Mouse (Mus musculus): Measurements from ENCODE around the gene Fam240a.

The Fam240a gene

GRCm38 (mm10) chr9:110916786-110917185 is at the start of gene Fam240a:
Gene Fam240a (minus strand): TSS chr9:110916861.
- DNase-seq, result no peak

GRCm38 (mm10) chr9:110965910-110966231 is 49.2 kb upstream of the Fam240a start:
- DNase-seq, result no peak

DNA sequence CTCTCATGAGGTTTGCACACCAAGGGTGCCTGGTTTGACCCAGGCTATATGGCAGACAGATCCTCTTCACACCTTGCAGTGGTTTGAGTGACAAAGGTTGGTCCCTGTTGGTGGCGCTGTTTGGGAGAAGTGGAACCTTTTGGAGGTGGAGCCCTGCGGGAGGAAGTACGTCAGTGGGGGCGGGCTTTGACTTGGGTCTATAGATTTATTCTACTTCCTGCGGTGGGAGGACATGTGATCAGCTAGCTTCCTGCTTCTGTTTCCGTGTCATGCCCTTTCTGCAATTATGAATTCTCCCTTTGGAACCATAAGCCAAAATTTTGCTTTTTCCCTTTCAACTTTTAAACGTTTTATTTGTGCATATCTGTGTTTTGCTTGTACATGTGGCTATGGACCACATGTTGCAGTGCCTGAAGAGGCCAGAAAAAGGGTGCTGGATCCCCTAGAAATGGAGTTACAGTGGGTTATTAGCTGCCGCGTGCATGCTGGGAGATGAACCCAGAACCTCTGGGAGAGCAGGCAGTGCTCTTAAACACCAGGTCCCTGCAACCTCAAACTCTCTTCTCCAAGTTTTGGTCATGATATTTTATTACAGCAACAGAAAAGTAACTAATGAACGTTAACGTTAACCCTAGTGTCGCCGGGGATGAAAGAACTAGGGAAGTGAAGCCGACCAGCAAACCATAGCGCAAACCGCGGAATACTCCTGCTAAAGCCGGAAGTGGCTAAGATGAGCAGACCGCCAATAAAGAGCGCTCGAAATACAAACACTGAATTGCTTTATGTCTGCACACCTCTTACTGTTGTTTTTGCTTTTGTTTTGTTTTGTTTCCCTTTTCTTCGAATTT is 48.6 kb upstream of the Fam240a start:
- DNase-seq, result peak; percentile 56 to 67

- no peak for DNase-seq
These were observed 47.0 kb upstream of the Fam240a start for GRCm38 (mm10) chr9:110963566-110964115.

DNA sequence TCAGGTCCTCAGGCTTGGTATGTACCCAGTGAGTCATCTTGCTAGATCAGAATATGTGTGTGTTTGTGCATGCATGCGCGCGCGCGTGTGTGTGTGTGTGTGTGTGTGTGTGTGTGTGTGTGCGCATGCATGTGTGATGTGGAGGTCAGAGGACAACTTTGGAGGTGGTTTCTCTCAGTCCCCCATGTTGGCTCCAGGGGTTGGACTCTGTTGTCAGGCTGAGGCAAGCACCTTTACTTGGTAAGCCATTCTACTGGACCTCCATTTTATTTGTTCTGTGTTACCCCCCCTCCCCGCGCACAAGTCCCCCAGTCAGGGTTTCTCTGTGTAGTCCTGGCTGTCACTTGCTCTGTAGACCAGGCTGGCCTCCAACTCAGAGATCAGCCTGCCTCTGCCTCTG is 44.7 kb upstream of the Fam240a start:
- no peak for DNase-seq

DNA sequence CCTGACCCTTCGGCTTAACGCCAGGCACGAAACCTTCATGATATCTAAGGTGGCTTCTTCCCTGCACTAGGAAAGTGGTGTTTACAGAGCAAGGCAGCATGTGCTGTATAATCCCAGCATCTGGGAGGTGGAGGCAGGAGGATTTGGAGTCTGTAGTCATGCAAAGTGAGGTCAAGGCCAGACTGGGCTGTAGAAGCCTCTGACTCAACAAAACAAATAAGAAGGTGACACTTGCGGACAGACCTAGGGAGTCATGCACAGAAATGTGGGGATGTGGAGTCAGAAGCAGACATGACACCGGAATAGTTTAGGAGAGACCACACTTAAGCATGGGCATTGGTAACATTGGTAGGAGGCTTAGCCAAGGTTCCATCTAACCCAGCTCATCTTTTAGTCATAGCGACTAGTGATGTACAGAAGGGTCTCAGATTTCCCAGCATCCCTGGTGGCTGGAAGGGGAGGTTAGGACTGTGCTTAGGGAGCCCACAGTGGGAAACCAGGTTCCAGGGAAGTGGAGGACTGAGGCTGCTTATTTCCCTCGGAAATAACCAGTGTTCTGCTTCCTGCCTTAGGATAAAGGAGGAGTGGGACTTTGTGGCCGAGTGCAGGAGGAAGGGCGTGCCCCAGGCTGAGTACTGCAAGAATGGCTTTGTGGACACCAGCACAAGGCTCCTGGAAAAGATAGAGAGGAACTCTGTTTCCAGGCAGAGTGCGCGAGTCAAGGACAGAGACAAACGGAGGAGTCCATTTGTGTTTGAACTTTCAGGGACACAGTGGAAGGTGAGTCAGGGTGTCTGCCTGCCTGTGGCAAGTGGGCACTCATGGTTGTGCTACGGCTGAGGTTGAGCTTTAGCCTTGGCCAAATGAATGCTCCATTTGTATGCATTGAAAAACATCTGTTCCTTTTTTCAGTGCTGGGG is 43.8 kb upstream of the Fam240a start:
- DNase-seq, result no peak

- DNase-seq, result no peak
These were observed 43.0 kb upstream of the Fam240a start for GRCm38 (mm10) chr9:110959669-110960068.

GRCm38 (mm10) chr9:110955962-110956361 is 39.3 kb upstream of the Fam240a start:
- no peak for DNase-seq

- no peak for DNase-seq
These were observed 38.2 kb upstream of the Fam240a start for GRCm38 (mm10) chr9:110954681-110955445.

GRCm38 (mm10) chr9:110953550-110954461 is 37.1 kb upstream of the Fam240a start:
- DNase-seq, result no peak

- no peak for DNase-seq
These were observed 36.4 kb upstream of the Fam240a start for GRCm38 (mm10) chr9:110952931-110953549.

DNA sequence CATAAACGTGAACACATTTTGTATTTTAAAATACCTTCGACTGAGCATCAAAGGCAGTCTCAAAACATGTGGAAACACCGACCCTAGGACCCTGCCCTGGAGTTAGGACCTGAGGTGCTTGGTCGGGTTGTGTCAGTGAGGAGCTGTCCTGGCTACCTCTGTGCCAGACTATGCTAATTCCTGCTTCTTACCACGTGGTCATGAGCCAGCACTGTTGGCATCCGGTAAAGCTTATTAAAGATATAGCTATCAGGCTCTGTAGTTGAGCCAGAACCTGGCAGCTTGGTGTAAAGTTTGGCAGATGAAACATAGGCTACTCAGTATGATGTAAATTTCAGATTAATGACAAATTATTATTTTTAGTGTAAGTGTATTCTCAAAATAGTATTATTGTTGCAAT is 35.7 kb upstream of the Fam240a start:
- no peak for DNase-seq

GRCm38 (mm10) chr9:110951866-110952265 is 35.2 kb upstream of the Fam240a start:
- no peak for DNase-seq

- no peak for DNase-seq
These were observed 34.7 kb upstream of the Fam240a start, which contains the start of gene Lrrc2 for GRCm38 (mm10) chr9:110951397-110951796. Gene Lrrc2 (plus strand): TSS chr9:110951545.

DNA sequence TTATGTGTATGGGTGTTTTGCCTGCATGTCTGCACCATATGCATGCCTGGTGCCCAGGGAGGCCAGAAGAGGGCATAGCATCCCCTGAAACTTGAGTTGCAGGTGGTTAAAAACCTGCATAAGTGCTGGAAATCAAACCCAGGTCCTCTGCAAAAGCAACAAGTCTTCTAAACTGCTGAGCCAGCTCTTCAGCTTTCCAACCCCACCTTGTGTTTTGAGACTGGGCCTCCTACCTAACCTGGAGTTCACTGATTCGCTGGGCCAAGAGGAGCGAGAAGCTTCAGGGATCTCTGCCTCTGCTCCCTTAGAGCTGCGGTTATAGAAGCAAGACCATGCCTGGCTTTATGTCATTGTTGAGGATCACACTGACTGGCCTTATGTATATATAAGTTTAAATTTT is 33.4 kb upstream of the Fam240a start:
- DNase-seq, result no peak

DNA sequence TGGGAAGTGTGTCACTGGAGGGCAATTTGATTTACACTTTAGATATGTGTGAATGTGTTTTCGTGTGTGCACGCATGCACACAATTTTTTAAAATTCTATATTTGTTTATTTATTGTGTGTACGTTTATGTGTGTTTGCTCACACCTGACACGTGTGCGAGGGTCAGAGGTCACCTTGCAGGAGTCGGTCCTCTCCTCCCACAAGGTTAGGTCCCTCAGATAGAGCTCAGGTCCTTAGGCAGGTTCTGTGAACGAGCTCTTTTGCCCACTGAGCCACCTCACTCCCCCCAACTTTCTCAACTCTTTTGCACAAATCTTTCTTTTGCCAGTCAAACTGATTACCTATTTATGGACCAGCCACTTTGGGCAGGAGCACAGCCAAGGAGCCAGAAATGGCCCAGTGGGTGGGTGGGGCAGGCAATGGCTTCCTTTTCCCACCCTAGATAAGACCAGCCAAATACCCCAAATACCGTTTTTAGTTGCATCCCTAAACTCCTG is 32.2 kb upstream of the Fam240a start:
- DNase-seq, result no peak

DNA sequence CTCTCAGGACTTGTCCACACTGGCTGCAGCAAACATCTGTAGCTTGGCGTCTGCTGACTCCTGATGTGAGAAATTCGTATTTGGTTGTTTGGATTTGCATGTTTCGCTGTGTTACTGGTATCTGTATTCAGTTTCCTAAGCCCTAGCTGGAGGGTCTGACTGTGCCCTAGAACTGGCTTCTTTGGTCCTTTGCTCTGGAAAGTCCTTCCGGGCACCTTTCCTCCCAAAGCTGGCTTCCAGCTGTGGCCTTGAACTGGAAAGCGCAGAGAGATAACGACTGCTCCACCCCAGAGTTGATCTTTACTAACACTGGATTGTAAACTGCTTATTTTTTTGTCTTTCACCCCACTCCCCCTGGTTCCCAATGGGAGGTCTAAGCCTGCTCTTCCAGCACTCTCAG is 31.2 kb upstream of the Fam240a start:
- DNase-seq, result no peak

DNA sequence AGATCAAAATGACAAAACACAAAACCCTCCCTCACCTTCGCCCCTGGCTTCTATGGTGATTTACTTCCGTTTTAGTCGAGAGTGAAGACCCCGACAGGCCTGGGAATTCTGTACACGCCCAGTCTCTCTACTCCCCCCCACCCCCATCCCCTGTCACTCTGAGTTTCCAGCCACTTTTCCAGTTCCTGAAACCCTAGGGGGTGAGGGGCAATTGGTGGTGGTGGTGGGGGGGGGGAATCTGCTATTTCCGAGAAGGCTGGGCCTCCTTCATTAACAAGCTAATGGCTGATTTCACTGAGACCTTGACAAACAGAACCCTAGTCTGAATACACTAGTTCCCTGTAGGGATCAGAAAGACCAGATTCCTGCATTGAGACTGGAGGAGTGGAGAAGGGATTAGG is 30.6 kb upstream of the Fam240a start:
- no peak for DNase-seq

- DNase-seq, result no peak
These were observed 29.9 kb upstream of the Fam240a start for GRCm38 (mm10) chr9:110946548-110947044.

- DNase-seq, result no peak
These were observed 29.3 kb upstream of the Fam240a start, which contains the start of gene Tdgf1 for GRCm38 (mm10) chr9:110945926-110946325. Gene Tdgf1 (minus strand): TSS chr9:110946158.

DNA sequence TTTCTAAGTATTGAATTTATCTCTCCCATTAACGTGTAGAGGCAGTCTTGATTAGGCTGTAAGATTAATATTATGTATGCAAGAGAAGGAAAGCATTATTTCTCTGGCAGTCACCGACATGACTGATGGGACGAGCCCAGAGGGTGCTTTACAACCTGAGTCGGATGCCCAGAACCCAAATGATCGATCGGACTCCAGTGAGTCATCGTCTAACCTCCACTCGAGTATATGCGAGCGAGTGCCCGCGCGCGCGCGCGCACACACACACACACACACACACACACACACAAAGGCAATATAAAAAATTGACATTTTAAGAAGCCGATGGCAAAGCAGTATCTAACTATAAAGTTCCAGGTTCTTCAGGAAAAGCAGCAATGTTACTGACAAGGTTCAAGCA is 28.7 kb upstream of the Fam240a start:
- DNase-seq, result no peak

Measured in B cell, adult 2 months (primary cell).